Mouse (Mus musculus) cerebellum, postnatal 25 days (tissue): Measurements from ENCODE around the gene Nat9.

Experiments
- DNase-seq, 2 experiments: peaks; one replicate each; pipeline ENCODE4 v3.0.0; 2021; ENCODE audit warnings: mixed read lengths in 2 of 2

The Nat9 gene

GRCm38 (mm10) chr11:115212116-115212515 is 24.5 kb upstream of the Nat9 start:
- peak; percentile 87 to 89 for DNase-seq

- DNase-seq, result peak; percentile 41 to 44
Observed at GRCm38 (mm10) chr11:115209958-115210357, 22.3 kb upstream of the Nat9 start.

- DNase-seq, result peak; percentile 69 to 74
Observed at GRCm38 (mm10) chr11:115208776-115209732, 21.4 kb upstream of the Nat9 start.

GRCm38 (mm10) chr11:115208126-115208525 is 20.5 kb upstream of the Nat9 start:
- peak; percentile 73 to 74 for DNase-seq

- DNase-seq, result peak in 1 of 2 experiments; percentile 85
Observed at GRCm38 (mm10) chr11:115202756-115203155, 15.1 kb upstream of the Nat9 start.

- peak; percentile 96 for DNase-seq
Observed at GRCm38 (mm10) chr11:115202316-115202715, 14.7 kb upstream of the Nat9 start.

GRCm38 (mm10) chr11:115200520-115200919 is 12.9 kb upstream of the Nat9 start:
- no peak for DNase-seq

- DNase-seq, result no peak
Observed at GRCm38 (mm10) chr11:115198932-115199384, 11.3 kb upstream of the Nat9 start.

GRCm38 (mm10) chr11:115197558-115197957 is 9.9 kb upstream of the Nat9 start:
- DNase-seq, result no peak

GRCm38 (mm10) chr11:115195933-115196332 is 8.3 kb upstream of the Nat9 start:
- no peak for DNase-seq

- DNase-seq, result no peak
Observed at GRCm38 (mm10) chr11:115194693-115195092, 7.0 kb upstream of the Nat9 start.

- DNase-seq, result peak in 1 of 2 experiments; percentile 53
Observed at GRCm38 (mm10) chr11:115192180-115192579, 4.5 kb upstream of the Nat9 start.

- DNase-seq, result no peak
Observed at GRCm38 (mm10) chr11:115189304-115189703, 1.6 kb upstream of the Nat9 start.

GRCm38 (mm10) chr11:115188539-115189231 is 1.0 kb upstream of the Nat9 start:
- no peak for DNase-seq

GRCm38 (mm10) chr11:115187224-115187639 is 427 bp downstream of the Nat9 start, which contains the start of gene Tmem104:
Gene Tmem104 (plus strand): TSS chr11:115187487.
- DNase-seq, result peak; percentile 100

- no peak for DNase-seq
Observed at GRCm38 (mm10) chr11:115184973-115185372, 2.7 kb downstream of the Nat9 start.

GRCm38 (mm10) chr11:115181913-115182638 is 5.6 kb downstream of the Nat9 start:
- peak; percentile 90 to 93 for DNase-seq

GRCm38 (mm10) chr11:115179881-115180280 is 7.8 kb downstream of the Nat9 start:
- DNase-seq, result no peak

- no peak for DNase-seq
Observed at GRCm38 (mm10) chr11:115179191-115179590, 8.5 kb downstream of the Nat9 start.

GRCm38 (mm10) chr11:115178766-115179165 is 8.9 kb downstream of the Nat9 start:
- no peak for DNase-seq

- DNase-seq, result no peak
Observed at GRCm38 (mm10) chr11:115177559-115178195, 10.0 kb downstream of the Nat9 start.
